Mouse (Mus musculus): ENCODE measurements at regions not wholly inside any gene's neighbourhood (a gene's known extent, or its start where the extent isn't known, plus 50 kb on each side); places are given as distances from the start of the nearest gene placed in this dataset.

- TF ChIP-seq CTCF (IDR thresholded peaks at IDR 0.05) (no peak), POLR2A (IDR thresholded peaks at IDR 0.05; ENCODE audit: insufficient read depth, low read depth, low read length) (no peak)
Observed at GRCm38 (mm10) chr2:61383744-61384295, 194.6 kb upstream of the Tank start.

All from heart, adult 2 months (tissue).